Mouse (Mus musculus) splenic B cell, adult 2 months (primary cell): ENCODE measurements around the gene Tmem52.
"Not testable (repeated sequence)": the region's sequence is repeated elsewhere in the genome, so short reads cannot be mapped to it uniquely, and the experiment has no call there.

Experiments used
- DNase-seq: peaks from one replicate; pipeline ENCODE4 v3.0.0-alpha.2; 2011; ENCODE audit warnings: low read depth, low spot score
- H3K27me3 ChIP-seq: 2 replicates; pipeline ENCODE4 v1.6.1; 2012; ENCODE audit warnings: mild to moderate bottlenecking, low read length, moderate library complexity, mixed read lengths; ENCODE audit not compliant: control insufficient read depth, poor library complexity, insufficient read depth, severe bottlenecking
- H3K36me3 ChIP-seq: 2 replicates; pipeline ENCODE4 v1.6.1; 2012; ENCODE audit warnings: mild to moderate bottlenecking, low read length, moderate library complexity, mixed read lengths; ENCODE audit not compliant: control insufficient read depth, poor library complexity, insufficient read depth, severe bottlenecking

Tmem52 gene

DNA sequence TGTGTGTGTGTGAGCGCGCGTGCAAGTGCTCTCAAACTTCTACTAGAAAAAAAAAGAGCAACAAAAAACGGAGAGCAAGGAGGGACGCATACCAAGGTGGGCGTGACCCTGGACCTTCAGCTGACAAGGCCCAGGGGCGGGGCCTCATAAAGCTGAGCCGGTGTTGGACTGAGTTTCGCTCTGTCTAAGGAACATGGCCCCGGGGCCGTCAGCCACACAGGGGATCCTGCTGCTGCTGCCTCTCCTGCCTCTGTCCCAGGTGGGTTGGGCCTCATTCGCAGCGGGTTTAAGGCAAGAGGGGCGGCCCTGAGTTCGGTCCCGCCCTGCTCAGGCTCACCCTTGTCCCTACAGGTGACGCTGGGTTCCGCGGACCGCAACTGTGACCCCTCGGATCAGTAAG is at the start of gene Tmem52:
Gene Tmem52 (plus strand): TSS at position 163 of the 400 bp plus-strand sequence.
- DNase-seq = peak; percentile 50
- H3K27me3 ChIP-seq = no peaks in the 10 kb centered on the region
- H3K36me3 ChIP-seq = no peaks in the 10 kb centered on the region

- Histone ChIP-seq H3K36me3 (no peaks in the 10 kb centered on the region), H3K27me3 (no peaks in the 10 kb centered on the region)
- DNase-seq = no peak
These were observed 48.8 kb upstream of the Tmem52 start for GRCm38 (mm10) chr4:155420137-155420536.

DNA sequence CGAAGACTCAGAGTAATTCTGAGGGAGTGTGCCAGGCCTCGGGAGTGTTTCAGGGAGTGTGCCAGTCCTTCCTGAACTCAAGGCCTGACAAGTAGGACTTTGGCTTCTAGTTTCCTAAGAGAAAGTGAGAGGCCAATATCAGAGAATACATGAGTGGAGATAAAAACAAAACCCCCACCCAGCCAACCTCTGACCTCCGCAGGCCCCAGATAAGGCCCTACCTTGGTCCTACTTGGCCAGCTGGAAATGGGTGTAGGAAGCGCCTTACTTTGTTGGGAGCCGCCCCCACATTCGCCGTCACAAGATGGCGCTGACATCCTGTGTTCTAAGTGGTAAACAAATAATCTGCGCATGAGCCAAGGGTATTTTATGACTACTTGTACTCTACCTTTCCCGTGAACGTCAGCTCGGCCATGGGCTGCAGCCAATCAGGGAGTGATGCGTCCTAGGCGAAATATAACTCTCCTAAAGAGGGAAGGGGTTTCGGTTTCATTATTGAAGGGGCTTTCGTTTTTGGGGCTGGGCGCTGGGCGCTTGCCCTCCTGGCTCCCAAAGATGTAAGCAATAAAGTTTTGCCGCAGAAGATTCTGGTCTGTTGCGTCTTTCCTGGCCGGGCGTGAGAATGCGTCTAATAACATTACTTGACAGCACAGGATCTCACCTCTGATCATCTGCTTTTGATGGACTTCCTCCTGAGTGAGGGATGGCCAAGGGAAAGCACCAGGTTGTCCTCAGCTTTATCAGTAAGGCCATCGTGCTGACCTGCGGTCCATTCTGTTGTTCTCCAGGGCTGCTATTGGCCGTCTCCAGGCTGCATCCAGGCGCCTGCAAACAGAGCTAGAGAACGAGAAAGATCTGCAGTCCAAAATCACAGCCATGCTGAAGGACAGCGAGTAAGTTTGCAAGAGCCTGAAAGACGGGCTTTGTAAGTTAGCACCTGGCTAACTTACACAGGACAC is 47.2 kb upstream of the Tmem52 start:
- H3K27me3 ChIP-seq, H3K36me3 ChIP-seq: not testable (repeated sequence)
- peak; percentile 13 for DNase-seq

DNA sequence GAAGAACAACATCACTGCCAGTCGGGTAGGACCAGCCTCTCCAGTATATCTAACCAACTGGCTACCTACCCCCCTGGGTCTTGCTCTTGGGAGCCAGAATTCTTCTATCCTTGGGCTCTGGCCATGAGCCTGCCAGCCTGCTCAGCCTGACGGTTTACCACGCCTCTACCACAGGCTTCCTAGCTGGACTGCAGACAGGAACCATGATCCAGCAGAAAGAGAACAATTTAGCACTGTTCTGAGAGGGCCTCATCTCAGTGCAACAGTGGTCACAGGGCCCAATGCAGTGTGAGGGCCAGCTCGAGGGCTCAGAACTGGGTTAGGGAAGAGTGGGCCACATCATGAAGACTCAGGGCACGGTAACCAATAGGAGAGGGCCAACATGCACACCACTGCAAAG is 44.9 kb upstream of the Tmem52 start:
- no peaks in the 10 kb centered on the region for H3K27me3 ChIP-seq
- DNase-seq = no peak
- H3K36me3 ChIP-seq = no peaks in the 10 kb centered on the region

GRCm38 (mm10) chr4:155426272-155426671 is 42.6 kb upstream of the Tmem52 start:
- Histone ChIP-seq H3K27me3 (no peaks in the 10 kb centered on the region), H3K36me3 (no peaks in the 10 kb centered on the region)
- DNase-seq = no peak

DNA sequence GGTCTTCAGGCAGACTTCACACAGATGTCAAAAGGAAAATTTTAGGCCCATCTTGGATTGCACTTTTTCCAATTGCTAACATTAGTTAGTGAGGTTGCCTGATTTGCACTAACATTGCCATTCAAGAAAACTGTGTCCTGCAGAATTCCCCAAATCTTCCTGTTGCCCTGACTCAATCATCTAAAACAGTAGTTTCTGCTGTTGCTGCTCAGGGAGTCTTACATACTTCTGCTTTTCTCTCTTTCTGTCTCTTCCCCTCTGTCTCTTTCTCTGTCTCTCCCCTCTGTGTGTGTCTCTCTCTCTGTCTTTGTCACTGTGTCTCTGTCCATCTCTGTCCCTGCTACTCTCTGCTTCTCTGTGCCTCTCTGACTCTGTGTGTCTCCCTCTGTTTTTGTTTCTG is 40.5 kb upstream of the Tmem52 start:
- Histone ChIP-seq H3K27me3 (no peaks in the 10 kb centered on the region), H3K36me3 (no peaks in the 10 kb centered on the region)
- no peak for DNase-seq

GRCm38 (mm10) chr4:155429202-155429601 is 39.7 kb upstream of the Tmem52 start:
- Histone ChIP-seq H3K36me3 (no peaks in the 10 kb centered on the region), H3K27me3 (no peaks in the 10 kb centered on the region)
- DNase-seq = no peak

DNA sequence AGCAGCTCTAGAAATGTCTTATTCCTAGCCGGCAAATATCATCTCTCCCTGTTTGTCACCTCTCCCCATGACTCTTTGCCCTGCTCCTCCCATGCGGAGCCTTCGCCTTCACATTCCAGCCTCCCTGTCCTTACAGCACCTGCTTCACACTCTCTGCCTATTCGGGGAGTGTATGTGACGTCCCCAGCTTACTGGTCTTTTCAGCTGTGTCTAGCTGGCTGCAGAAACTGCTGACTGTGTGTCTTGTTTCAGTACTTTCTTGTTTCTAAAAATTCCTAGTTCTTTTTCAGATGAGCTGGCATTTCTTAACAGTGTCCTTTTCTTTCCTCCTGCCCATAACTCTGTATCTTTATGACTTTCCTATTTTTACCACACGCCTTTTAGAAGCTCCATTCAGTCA is 36.6 kb upstream of the Tmem52 start:
- no peak for DNase-seq
- no peaks in the 10 kb centered on the region for H3K36me3 ChIP-seq
- no peaks in the 10 kb centered on the region for H3K27me3 ChIP-seq

DNA sequence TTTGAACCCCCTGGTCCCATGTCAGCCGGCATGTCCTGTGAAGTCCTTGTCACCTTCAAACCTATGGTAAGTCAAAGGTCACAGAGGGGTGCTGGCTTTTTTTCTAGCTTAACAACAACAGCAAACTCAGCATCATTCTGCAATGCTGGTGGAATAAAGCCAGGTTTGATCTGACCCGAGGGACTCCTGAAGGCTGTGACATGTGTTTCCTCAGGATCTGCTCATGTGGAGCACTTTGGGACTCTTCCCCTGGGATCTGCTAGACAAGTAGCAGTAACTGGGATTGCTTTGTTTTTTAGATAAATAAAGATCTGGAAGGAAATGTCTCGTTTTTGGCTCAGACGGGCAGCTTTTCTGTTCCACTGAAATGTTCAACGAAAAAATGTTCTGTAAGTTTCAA is 34.9 kb upstream of the Tmem52 start:
- H3K36me3 ChIP-seq = no peaks in the 10 kb centered on the region
- no peak for DNase-seq
- no peaks in the 10 kb centered on the region for H3K27me3 ChIP-seq

DNA sequence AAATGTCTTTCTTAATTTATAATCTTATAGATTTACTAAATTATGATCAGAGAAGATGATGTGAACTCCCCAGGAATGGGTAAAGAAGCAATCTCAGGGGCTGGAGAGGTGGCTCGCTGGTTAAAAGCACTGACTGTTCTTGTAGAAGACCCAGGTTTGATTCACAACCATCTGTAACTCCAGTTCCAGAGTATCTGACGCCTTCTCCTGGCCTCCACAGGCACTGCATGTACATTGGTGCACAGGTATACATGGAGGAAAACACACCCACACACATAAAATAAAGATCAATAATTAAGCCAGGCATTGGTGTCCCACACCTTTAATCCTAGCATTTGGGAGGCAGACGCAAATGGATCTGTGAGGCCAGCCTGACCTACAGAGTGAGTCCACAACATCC is 26.1 kb upstream of the Tmem52 start:
- Histone ChIP-seq H3K27me3 (no peaks in the 10 kb centered on the region), H3K36me3 (no peaks in the 10 kb centered on the region)
- DNase-seq = no peak

DNA sequence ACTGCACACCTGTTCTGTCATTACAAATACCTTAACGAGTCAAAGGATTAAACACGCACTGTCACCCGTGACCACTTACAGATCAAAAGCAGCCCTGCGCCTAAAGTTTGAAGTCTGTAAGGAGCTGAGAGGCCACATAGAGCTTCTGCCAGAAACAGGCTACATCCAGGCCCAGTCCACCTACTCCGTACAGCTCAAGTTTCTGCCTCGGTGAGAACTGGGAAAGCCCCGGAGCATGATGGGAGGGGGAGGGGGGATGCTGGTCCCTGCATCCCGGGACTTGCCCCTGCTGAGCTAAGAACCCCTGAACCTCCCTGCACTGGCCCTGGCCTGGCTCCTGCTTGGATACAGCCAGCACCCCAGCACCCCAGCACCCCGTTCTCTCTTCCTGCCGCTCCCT is 17.3 kb upstream of the Tmem52 start:
- no peaks in the 10 kb centered on the region for H3K36me3 ChIP-seq

DNA sequence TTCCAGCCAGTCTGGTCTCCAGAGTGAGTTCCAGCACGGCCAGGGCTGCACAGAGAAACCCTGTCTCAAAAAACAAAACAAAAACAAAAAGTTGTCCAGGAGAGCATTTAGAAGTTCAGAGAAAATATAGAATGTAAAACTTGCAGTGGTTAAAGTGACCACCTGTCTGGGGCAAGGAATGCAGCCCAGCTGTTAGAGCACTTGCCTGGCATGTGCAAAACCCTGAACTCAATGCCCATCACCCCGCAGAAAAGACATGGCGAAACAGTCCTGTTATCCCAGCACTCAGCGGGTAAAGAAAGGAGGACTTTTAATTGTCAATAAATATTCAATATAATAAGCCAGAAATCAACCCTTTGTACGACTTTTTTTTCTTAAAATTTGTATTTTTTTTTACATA is 10.3 kb upstream of the Tmem52 start:
- no peak for DNase-seq
- no peaks in the 10 kb centered on the region for H3K27me3 ChIP-seq
- H3K36me3 ChIP-seq = no peaks in the 10 kb centered on the region

More for the DNA sequence above, 17.3 kb upstream of the Tmem52 start:
- H3K27me3 ChIP-seq = no peaks in the 10 kb centered on the region
- DNase-seq = no peak

DNA sequence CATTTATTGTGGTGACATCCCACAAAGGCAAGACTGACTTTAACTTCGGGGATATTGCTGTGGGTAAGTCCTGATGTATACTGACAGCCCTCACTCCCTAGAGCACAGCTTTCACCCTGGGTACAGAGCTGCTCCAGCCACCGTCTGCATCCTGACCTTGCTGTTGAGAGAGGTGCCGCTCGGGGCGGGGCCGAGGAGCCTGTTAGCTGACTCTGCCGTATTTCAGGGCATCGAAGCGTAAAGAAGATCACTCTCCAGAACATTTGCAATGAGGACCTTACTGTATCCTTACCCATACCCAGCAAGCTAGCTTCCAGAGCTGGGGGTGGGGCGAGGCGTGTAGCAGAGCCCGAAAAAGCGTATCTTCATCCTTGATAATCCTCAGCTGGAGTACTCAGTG is 5.9 kb upstream of the Tmem52 start:
- Histone ChIP-seq H3K27me3 (no peaks in the 10 kb centered on the region), H3K36me3 (no peaks in the 10 kb centered on the region)
- no peak for DNase-seq

GRCm38 (mm10) chr4:155463611-155464010 is 5.3 kb upstream of the Tmem52 start:
- Histone ChIP-seq H3K27me3 (no peaks in the 10 kb centered on the region), H3K36me3 (no peaks in the 10 kb centered on the region)
- no peak for DNase-seq

- no peaks in the 10 kb centered on the region for H3K36me3 ChIP-seq
These were observed 4.9 kb upstream of the Tmem52 start for GRCm38 (mm10) chr4:155464061-155464460.

DNA sequence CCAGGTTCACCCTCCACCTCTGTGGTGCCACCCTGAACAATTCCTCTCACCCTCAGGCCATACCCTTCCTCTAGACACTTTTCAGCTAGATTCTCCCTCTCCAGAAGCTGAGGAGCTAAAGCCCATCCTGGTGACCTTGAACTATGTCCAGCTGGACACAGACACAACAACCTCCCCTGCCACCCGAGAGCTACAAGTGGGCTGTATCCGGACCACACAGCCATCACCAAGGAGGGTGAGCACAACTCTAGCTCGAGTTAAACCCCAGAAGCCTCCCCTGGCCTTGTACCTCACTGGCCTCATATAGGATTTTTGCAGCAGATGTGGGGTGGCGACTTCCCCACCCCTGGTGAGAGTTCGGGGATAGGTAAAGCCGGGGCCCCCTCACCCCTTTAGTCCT is 3.3 kb upstream of the Tmem52 start:
- no peak for DNase-seq
- H3K36me3 ChIP-seq = no peaks in the 10 kb centered on the region
- H3K27me3 ChIP-seq = no peaks in the 10 kb centered on the region

More at GRCm38 (mm10) chr4:155464061-155464460, 4.9 kb upstream of the Tmem52 start:
- no peaks in the 10 kb centered on the region for H3K27me3 ChIP-seq
- no peak for DNase-seq
